Mouse (Mus musculus): Measurements from ENCODE around the gene Nfix. TPM values are rescaled to one million over a fixed set of nuclear protein-coding genes. Genes with fewer than 3 reads are reported as not detected.

Gene Nfix
- total RNA-seq, 2 experiments from 2014 or later = 607 to 678 TPM

DNA sequence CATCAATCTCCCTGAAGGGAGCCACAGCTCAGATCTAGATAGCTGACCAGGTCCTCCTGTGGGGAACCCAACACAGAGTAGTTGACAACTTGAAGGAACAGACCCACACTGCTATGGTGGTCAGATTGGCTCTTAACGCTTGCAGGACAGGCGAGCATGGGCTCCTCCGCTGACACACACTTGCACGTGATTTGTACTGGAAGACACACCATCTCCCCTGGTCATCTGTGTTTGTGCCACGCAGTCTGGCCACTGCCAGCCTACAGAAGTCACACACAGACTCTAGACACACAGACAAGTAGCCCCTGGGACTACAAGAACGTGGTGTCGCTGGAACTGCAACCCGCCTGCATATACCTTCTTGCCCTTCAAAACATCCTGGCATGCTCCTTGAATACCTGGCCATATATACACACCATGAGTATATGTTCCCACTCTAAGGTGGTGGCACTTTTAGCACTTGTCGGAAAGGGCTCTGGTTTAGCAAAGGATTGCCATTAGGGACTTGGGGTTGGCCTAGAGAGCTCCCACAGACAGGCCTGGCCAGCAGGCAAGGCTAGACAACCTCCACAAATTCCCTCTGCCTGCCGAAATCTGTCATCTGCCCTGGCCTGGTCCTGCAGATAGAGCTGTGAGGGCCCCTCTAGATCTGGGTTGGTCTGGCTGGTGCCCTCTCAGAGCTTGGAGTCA lies 1.6 kb downstream of the Nfix start:
- no peak for DNase-seq (ENCODE audit: low spot score in 2 of 2)

DNA sequence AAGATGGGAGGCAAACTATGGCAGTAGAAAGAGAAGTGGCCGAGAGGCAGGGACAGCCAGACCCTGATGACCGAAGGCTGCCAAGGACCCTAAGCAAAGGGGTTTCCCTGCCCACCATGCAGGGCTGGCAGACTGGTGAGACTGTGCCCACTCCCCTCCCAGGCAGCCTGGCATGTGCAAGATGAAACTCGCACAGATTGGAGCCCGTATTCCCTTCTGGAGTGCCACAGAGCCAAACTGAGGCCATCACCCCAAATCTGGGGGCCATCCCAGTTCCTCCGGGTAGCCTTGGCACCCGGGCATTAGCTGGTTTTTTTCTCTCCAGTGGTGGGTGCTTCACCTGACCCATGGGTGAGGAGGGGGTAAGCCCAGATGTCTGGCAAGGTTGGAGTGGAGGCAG lies 2.2 kb downstream of the Nfix start:
- DNase-seq (ENCODE audit: low spot score in 2 of 2) = peak; percentile 72 to 77

DNA sequence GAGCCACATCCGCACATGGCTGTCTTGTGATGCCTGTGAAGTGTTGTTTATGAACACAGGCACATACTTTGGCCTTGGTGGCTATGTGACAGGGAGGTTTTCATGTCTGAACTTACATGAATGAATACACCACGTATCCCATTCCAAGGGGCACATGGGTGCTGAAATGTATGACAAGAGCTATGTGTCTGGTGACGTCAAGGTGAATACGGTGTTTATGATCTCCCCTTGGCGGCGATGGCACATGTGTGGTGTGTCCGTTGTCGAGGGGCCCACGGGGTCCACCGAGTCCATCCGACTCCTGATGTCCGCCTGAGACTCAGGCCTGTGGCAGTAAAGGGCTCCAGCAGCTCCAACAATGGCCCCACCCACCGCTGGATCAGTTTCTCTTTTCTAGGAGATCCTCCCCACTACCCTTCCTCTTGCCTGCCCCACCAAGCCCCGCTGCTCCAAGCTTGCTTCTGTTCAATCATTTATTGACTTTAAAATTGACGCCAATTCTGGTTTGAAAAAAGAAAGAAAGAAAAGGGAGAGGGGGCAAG lies 2.8 kb downstream of the Nfix start:
- peak; percentile 40 to 48 for DNase-seq (ENCODE audit: low spot score in 2 of 2)

DNA sequence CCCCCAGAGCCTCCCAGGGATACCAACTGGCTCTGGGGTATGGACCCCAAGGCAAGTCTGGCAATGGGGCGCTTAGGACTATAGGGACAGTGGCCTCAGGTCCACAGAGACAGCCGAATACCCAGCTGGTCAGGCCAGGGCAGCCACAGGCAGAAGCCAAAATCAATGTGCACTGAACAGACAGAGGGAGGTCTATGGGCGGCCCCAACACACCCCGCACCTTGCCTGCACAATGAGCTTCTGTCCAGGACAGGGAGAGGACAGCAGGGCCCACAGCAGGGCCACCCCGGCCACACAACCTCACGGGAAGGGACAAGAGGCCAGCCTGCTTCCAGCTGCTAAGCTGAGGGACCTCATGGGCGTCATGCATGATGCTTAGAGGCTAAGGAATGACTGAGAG lies 5.7 kb downstream of the Nfix start:
- DNase-seq (ENCODE audit: low spot score in 2 of 2) = peak; percentile 65 to 73

DNA sequence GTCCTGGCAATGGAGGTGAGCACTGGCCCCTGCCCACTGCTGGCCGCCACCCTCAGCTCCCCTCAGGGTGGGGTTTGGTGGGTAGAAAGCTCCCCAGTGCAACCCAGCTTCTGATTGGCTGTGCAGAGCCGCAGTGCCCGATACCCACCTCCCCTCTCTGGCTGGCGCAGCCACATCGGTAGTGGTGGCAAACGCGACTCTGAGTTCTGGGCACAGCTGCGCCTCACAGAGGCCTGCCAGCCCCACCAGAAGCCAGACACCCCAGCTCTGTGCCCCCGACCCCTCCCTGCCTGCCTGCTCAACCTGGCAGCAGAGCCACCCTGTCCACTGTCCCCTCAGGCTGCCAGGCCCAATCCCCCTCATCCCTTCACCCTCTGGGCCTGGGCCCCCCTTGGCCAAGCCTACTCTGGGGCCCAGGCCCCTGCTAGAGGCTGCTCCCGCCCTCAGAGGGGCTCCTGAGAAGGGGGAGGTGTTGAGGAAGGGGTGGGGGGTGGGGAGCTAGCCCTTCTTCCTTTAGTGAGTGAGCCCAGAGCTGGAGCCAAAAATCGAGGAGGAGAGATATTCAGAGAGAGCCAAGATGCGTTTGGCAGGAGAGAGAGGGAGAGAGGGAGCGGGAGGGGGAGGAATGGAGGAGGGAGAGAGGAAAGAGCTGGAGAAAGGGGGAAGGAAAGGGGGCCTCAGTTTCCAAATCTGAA lies 6.2 kb downstream of the Nfix start:
- DNase-seq (ENCODE audit: low spot score in 2 of 2) = peak; percentile 80 to 84

DNA sequence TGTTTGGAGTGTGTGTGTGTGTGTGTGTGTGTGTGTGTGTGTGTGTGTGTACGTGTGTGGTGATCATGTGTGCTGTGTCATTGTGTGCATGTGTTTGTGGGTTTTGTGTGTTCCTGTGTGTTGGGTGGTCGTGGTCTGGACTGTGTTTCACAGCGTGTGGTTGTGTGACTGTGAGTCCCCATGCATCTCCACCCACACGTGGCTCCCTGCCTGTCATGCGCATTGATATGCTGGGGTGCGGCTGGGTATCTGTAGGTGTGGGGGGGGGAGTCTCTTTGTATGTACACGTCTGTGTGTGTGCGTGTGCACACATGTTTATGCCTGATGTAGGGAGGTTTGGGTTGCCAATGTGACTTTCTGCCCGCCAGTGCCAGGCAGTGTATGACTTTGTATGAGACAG lies 7.0 kb downstream of the Nfix start:
- peak in 1 of 2 experiments; percentile 59 for DNase-seq (ENCODE audit: low spot score in 2 of 2)

DNA sequence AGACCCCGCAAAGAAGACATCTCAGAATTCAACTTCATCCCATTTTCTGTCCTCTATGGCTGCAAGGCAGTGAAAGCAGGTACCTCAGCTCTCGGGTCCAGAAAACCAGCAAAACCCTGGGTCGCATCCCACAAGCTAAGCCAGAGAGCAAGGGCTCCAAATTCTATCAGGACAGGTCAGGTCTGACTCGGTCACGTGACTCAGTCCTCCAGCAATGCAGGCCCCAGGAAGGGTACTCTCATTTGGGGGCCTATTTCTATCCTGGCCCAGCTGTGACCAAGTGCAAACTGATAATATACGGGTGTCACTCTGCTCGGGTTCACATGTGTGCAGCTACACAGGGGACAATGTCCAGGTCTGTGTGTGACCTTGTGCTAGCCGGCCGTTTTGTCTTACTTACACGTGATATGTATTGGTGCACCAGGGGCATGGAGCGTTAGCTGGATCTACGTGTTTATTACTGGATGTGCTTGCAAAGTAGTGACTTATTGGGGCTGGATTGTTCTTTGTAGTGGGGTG lies 7.7 kb downstream of the Nfix start:
- no peak for DNase-seq (ENCODE audit: low spot score in 2 of 2)

DNA sequence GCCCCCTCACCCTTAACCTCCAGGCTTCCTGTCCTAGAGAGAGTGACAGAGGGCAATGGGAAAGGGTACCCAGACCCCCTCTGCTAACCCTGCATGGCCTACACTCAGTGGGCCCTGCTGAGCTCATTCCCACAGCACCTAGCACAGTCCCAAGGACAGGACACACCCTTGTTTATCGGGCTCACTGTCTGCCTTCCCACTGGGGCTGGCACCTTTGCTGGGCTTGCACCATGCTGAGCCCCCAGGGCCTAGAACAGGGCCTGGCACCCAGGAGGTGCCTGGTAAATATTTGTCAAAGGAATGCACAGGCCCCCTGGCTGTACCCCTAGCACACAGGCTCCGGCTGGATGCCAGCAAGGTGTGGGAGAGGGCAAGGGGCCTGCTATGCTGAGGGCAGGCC lies 9.6 kb downstream of the Nfix start:
- DNase-seq (ENCODE audit: low spot score in 2 of 2) = no peak

DNA sequence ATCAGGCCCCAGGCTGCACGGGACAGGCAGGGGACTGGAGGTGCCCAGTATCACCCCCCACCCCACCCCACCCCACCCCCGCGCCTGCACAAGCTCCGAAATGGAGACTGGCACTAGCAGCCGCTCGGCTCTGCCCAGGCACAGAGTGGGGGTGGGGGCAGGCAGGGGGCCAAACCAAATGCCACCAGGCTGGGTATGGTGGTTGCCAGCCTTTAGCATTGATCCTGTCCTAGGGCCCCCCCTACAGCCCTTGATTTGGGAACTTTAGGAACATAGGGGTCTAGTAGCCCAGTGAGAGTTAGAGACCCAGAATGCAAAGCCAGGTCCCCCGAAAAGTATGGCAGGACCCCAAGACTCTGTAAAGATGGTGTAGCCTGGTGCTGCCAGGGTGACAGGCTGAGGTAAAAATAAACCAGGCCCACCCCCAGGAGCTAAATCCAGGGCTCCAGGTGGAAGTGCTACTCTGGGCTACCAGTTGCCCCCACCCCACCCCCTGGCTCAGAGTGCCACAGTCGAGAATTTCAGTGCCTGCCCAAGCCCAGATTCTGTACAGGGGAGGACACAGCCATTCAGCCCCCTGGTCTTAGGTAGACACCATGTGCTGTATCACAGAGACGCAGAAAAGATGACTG lies 10.2 kb downstream of the Nfix start:
- DNase-seq (ENCODE audit: low spot score in 2 of 2) = peak in 1 of 2 experiments; percentile 85

DNA sequence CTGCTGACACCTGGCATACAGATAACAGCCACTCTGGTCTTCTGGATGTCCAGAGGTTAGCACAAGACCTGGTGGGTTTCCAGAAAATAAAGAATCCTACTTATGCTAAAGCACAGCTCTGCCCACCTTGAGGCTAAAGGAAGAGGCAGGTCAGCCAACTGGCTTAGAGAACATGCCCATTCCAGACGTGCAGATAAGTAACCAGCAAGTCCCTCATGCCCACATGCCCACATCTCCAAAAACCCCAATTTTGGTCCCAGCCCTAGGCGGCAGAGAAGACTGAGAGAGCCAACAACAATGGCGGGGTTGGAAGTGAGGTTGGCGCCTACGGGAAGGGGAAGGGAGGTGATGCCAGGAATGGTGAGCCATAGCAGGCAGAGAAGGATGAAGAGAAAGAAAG lies 10.8 kb downstream of the Nfix start:
- no peak for DNase-seq (ENCODE audit: low spot score in 2 of 2)

DNA sequence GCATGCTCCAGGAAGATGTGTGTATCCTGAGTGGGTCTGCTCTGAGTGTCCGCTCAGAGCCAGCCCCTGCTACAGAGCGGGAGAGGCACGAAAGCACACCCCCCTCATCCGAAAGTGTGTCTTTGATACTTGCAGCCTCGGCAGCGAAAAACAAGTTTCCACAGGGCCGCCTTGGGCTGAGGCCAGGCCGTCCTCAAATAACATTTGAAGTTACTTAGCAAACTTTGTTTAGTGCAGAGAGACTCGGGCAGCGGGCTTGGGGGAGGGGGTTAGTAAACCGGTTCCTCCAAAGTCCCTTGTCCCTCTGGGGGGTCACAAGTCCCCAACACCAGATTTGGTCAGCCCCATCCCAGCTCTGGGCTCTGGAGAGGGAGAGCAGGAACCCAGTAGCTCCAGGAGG lies 11.2 kb downstream of the Nfix start:
- peak; percentile 72 to 75 for DNase-seq (ENCODE audit: low spot score in 2 of 2)

DNA sequence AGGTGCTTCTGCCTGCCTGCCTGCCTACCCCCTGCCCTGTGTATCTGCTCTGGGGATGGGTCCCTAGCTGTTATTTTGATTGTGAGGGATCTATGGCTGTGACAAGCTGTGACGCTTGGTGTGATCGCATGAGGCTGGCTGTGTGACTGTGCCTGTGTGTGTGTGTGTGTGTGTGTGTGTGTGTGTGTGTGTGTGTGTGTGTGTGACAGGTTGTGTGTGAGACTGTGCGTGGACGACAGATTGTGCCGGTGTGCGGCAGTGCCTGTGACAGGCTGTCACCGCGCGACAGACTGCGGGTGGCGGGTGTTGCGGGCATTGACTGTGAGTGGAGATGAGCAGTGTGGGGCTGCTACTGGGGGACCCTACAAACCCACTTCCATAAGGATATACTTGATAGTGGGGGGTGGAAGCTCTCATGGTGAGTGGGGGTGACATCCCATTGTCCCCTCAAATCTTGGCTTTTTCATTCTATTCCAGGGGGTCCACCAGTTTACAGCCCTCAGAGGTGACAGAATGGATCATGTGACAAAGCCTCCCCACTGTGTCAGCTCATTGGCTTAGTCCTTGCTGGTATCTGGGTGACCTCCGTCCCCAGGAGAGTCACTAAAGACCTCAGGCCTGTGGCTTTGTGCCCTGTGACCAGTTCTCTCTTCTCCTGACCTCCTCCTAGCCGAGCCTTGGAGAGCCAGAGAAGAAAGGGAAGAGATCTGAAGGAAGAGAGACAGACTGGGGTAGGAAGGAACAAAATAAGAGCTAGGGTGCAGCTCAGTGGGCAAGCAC lies 12.4 kb downstream of the Nfix start:
- DNase-seq (ENCODE audit: low spot score in 2 of 2) = peak; percentile 67 to 73

DNA sequence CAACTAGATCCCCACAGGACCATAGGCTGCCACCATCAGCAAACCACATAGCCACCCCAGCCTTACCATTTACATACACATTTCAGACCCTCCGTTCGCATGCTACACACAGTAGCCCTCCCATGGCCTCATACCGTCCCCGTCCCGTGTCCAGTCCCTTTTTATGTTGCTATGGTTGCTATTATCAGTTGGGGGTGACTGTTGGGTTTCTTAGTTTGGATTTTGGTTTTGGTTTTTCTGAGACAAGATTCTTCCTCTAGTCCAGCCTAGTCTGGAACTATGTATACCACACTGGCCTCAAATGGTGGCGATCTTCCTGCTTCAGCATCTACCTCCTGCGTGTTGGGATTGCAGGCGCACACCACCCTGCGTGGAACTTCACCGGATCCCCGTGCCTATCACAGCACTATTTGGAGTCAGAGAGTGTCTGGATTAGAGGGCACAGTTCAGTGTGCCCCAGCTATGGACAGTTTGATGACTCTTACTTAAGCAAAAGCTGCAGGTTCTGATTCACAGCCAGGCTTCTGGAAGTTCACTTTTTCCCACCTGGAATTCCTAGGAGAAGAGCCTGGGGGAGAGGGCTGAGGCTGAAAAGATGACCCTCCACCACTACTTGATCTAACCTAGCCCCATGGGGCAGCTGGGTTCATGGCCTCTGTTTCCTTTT lies 13.2 kb downstream of the Nfix start:
- no peak for DNase-seq (ENCODE audit: low spot score in 2 of 2)

DNA sequence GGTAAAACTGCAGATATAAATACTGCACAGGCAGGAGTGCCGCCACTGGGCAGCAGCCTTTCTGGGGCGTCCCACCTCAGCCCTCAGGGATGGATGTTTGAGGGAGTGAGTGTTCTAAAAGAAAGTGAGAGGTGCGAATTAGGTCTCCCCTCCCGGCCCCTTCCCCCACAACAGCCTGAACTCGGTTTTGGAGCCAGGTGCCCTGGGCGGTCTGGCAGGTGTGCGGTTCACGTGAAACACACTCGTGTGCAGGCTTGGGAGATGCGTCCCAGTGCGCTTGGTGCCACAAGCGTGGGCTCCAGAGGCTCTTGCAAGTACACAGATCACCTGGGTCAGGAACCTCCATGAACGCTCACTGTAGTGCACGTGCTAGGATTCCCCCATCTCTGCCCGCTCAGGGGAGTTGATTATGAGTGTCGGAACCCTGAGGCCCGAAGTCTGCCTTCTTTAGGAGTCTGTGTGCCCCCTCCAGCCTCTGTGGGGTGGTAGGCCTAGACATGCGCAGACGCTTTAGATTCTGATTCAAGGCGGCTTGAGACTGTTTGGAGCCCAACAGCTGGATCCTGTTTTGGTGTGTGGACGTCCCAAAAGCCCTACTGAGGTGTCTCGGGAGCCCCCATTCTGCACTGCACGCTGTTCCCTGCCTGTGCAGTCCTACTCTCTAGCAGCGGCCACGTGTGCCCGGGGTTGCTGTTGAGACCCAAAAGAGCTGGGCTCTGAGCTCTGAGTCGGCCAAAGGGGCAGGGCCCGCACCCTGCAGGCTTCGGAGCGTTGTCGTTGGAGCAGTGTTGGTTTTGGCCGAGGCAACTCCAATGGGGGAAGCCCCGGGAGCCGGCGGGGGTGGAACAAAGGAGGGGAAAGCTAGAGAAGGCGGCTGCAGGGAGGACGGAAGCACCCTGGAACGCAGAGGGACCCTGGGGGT lies 14.1 kb downstream of the Nfix start:
- peak; percentile 73 to 75 for DNase-seq (ENCODE audit: low spot score in 2 of 2)

DNA sequence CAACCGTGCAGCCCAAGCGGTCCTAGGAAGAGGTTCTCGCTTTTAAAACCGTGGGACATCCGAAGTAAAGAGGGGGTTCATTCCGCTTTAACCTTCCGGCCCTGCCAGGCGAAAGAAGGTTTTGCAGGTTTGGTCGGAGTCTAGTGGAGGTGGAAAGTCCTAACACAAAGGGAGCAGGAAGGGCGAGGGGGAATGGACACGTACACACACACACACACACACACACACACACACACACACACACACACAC lies 14.7 kb downstream of the Nfix start:
- DNase-seq (ENCODE audit: low spot score in 2 of 2) = no peak

DNA sequence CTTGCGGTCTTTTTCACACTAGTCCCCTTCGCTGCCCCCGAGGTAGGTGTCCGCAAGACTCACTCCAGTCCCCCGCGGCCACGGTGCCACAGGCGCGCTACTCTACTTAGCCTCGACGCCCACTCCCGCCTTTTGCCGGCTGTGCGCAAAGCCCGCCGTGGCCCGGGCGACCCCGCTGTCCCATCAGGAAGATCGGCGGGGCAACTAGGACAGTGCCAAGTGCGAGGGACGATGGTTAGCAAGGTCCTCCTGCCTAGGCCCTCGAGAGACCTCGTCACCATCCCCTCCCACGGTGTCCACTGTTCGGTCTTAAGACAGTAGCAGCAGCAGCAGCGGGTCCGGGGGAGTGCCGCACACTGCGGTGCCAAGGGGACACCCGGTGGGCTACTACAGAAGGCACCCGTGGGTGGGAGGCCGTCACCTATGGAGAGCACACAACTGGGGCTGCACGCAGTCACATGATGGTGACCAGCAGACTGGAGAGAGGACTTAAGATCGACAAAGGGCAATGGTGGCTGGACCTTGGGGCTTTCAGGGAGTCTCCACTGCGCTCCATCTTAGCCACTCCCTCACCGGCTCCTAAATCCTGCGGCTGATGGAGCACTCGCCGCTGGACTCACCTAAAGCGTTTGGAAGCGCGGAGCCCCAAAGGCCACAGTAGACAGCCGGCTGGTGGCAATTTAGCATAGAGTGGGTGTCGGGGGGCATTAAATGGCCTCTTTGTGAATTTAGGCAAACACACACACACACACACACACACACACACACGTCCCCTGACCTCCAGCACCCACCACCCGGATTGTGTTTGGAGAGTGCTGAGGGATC lies 15.3 kb downstream of the Nfix start:
- DNase-seq (ENCODE audit: low spot score in 2 of 2) = peak in 1 of 2 experiments; percentile 67

DNA sequence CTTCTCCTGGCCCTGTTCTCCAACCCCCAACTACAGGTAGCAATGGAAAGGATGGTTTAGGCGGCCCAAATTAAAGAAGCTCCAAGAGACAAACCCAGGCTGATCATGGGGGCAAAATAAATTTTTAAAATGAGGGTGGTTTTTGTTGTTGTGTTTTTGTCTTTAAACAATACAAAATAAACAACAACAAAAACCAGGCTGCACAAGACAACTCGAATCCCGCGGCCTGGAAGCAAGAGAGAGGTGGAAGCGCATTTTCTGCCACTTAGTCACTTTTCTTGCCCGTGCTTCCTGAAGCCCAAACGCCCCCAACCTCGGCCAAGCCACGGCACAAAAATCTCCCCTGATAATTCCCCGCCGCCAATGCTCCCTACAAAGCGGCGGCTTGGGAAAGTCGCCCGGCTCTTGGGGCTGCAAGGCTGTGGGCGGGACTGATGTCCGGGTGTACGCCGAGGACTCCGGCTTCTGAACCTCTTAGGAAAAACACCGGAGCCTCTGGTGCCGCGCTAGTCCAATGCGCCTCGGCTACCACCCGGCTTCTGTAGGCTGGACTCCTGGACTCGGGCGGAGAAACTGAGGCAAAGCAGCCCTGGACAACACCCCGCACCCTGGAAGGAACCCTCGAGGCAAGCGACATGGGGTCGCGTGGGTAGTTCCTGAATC lies 16.1 kb downstream of the Nfix start:
- DNase-seq (ENCODE audit: low spot score in 2 of 2) = peak in 1 of 2 experiments; percentile 59

DNA sequence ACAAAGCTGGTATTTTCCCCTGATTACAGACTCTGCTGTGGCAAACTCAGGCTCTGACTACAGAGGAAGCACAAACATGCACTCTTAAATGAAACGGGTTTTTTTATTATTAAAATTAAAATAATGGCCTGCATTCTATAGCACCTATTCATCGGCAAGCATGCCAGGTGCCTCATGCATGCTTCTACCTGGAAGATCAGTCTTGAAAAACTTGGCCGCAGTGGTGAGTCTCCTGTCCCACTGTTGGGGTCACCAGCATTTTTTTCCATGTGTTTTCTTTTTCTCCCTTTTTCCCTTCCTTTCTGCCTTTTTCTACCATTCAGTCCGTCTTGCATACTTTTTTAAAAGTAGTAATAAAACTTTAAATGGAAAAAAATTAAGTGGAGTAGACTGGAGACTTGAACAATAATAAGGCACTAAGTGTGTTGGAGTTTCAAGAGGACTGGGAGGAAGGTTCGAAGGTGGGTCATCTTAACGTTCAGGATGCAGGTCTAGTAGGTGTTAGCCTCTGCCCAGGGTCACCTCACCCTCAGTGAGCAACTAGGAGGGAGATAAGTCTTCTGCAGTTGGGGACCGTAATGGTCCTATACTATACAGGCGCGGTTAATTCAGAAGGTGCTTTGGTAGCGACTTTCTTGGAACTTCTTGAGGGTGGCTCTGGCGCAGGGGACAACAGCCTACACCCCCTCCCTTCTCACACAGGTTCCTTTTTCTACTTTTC lies 16.8 kb downstream of the Nfix start:
- no peak for DNase-seq (ENCODE audit: low spot score in 2 of 2)

All from layer of hippocampus, postnatal 10 days (tissue).